Comparison of ENCODE assay signal across 7 mouse cellular contexts in the genomic region with DNA sequence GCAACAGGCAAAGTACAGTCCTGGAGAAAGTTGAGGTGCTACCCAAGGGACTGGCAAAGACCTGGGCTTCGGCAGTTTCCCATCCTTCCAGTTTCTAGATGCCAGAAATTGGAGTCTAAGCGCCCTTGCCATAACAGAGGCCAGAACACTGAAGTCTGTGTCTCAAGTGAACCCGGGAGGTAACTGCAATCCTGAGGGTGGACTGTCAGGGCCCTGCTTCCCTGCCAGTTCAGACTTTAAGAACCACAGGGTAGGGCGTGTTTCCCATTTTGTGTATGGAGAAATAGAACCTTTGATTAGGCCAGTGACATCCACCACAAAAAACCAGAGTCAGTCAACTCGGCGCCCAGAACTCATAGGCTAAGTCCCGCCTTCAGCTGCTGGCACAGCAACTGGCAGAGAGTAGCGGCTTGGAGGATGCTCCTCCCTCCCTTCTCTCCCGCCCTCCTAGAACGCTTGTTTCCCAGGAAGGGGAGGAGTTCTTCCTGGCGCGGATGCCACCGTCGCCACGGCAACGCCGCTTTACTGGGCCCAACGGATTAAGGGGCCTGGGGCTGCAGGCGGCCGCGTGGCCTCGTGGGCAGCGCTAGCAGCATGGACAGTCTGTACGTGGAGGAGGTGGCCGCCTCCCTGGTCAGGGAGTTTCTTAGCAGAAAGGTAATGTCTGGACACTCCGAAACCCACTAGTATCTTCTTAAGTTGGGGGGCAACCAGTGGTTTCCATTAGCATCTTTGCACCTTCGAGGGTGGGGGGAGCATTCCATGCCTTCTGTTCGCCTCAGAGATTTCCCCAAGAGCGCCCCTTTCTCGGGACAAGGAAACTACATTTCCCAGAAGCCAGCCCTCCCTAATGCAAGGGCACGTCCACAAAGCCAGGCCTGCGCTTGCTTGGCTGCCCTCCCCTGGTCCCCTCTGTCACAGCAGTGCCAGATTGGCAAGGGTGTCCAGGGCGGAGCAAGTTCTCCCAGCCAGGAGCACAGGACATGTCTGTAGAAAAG. TPM values are rescaled to one million over a fixed set of nuclear protein-coding genes. Genes with fewer than 3 reads are reported as not detected.
DNase-seq lines count a peak whose midpoint lies in the region; ATAC-seq and TF ChIP-seq lines count a peak whose summit lies in the region.

A gene (plus strand): TSS at position 471 of the 998 bp plus-strand sequence.

- no peaks in the 10 kb centered on the region for H3K9me3 ChIP-seq in limb, embryonic 12.5 days
- no peaks in the 10 kb centered on the region for H3K9me3 ChIP-seq in midbrain, embryonic 14.5 days (ENCODE audit: control insufficient read depth, low read length)

- H3K27ac ChIP-seq in embryonic fibroblast, embryonic 13.5 days (ENCODE audit: insufficient read depth, low read length) = peak within 1 kb of the TSS; percentile 66
- peak within 1 kb of the TSS; percentile 85 for H3K27ac ChIP-seq in limb, embryonic 12.5 days
- peak within 1 kb of the TSS; percentile 89 for H3K27ac ChIP-seq in midbrain, embryonic 14.5 days (replicated peaks; ENCODE audit: low read depth, low read length)
- H3K27ac ChIP-seq in spleen, adult 2 months (ENCODE audit: insufficient read depth, low read length) = peak within 1 kb of the TSS; percentile 19; the same call in 1 of the 2 replicates

- no peaks in the 10 kb centered on the region for H3K36me3 ChIP-seq in limb, embryonic 12.5 days
- no peaks in the 10 kb centered on the region for H3K36me3 ChIP-seq in midbrain, embryonic 14.5 days (ENCODE audit: control insufficient read depth, insufficient read depth, low read length)
- no peaks in the 10 kb centered on the region for H3K36me3 ChIP-seq in spleen, adult 2 months (ENCODE audit: control insufficient read depth, insufficient read depth, low read length)

- peak within 1 kb of the TSS; percentile 56 for H3K9ac ChIP-seq in limb, embryonic 12.5 days (replicated peaks)
- H3K9ac ChIP-seq in midbrain, embryonic 14.5 days (replicated peaks; ENCODE audit: low read length) = peak within 1 kb of the TSS; percentile 56

- peaks cover 12% of the 10 kb centered on the region for H3K4me1 ChIP-seq in embryonic fibroblast, embryonic 13.5 days (ENCODE audit: control insufficient read depth, insufficient read depth, low read length)
- peaks cover 36% of the 10 kb centered on the region for H3K4me1 ChIP-seq in limb, embryonic 12.5 days (replicated peaks)
- H3K4me1 ChIP-seq in midbrain, embryonic 14.5 days (ENCODE audit: control insufficient read depth, insufficient read depth, low read length) = peaks cover 15% of the 10 kb centered on the region
- H3K4me1 ChIP-seq in spleen, adult 2 months (ENCODE audit: control insufficient read depth, insufficient read depth, insufficient read length) = no peaks in the 10 kb centered on the region

- peak within 1 kb of the TSS; percentile 45 for H3K4me3 ChIP-seq in embryonic fibroblast, embryonic 13.5 days (ENCODE audit: insufficient read depth, low read length)
- H3K4me3 ChIP-seq in limb, embryonic 12.5 days (replicated peaks) = peak within 1 kb of the TSS; percentile 46
- peak within 1 kb of the TSS; percentile 48 for H3K4me3 ChIP-seq in midbrain, embryonic 14.5 days (replicated peaks; ENCODE audit: low read depth, low read length)
- peak within 1 kb of the TSS; percentile 47; the same call in 1 of the 2 replicates for H3K4me3 ChIP-seq in spleen, adult 2 months (ENCODE audit: extremely low read depth, insufficient read depth, insufficient read length)

- TF ChIP-seq CTCF in embryonic fibroblast, embryonic 13.5 days (IDR thresholded peaks at IDR 0.05; ENCODE audit: borderline replicate concordance, insufficient read depth, low read length) = 0 out of 2 replicates have a peak, but pooled peaks have one; percentile 15
- no peak for TF ChIP-seq CTCF in spleen, adult 2 months (IDR thresholded peaks at IDR 0.05; ENCODE audit: extremely low read depth, insufficient read depth, insufficient read length, insufficient replicate concordance)

- TF ChIP-seq POLR2A in embryonic fibroblast, embryonic 13.5 days (IDR thresholded peaks at IDR 0.05; ENCODE audit: low read depth, low read length) = peak; percentile 79
- TF ChIP-seq POLR2A in spleen, adult 2 months (IDR thresholded peaks at IDR 0.05; ENCODE audit: low read depth, low read length) = no peak

- peak within 1 kb of the TSS; percentile 62 for H3K4me2 ChIP-seq in limb, embryonic 12.5 days
- H3K4me2 ChIP-seq in midbrain, embryonic 14.5 days (ENCODE audit: low read length) = peak within 1 kb of the TSS; percentile 65

- no peaks in the 10 kb centered on the region for H3K27me3 ChIP-seq in limb, embryonic 12.5 days
- H3K27me3 ChIP-seq in midbrain, embryonic 14.5 days (ENCODE audit: control insufficient read depth, insufficient read depth, low read length) = no peaks in the 10 kb centered on the region
- no peaks in the 10 kb centered on the region for H3K27me3 ChIP-seq in spleen, adult 2 months (ENCODE audit: control insufficient read depth, insufficient read depth, low read length)

- peak; percentile 98 for DNase-seq in brain, adult 2 months (ENCODE audit: low read depth, low spot score)
- DNase-seq in heart, adult 8-10 months (ENCODE audit: low spot score) = peak; percentile 90
- DNase-seq in kidney, adult 8-10 months = peak; percentile 91 to 93
- DNase-seq in midbrain, embryonic 14.5 days = peak; percentile 97
- DNase-seq in spleen, adult 2 months (ENCODE audit: low read depth in 1 of 2, low spot score in 2 of 2) = peak in 1 of 2 experiments; percentile 31

- peak; percentile 89 for ATAC-seq in limb, embryonic 12.5 days (ENCODE audit: insufficient number of reproducible peaks, insufficient read depth, low FRiP score, low TSS enrichment, low read depth)
- peak; percentile 95 for ATAC-seq in midbrain, embryonic 14.5 days (ENCODE audit: low FRiP score, low TSS enrichment)

- 4% methylated on average over 33 of the region's 33 CpGs for WGBS in limb, embryonic 12.5 days
- WGBS in midbrain, embryonic 14.5 days = 3% methylated on average over 32 of the region's 33 CpGs
- WGBS in spleen, adult 2 months = 9% methylated on average over 32 of the region's 33 CpGs

RNA-seq across cellular contexts. Expression of the gene that starts here (rescaled TPM):
- 5.3 and 8.6 TPM in 2 replicates for polyA plus RNA-seq in embryonic fibroblast, embryonic 13.5 days (2011; ENCODE audit: insufficient read length, low read depth, missing spikeins)
- 1 to 10 TPM; 3.7 to 6.6 (median 4.6) TPM for total RNA-seq in heart, adult 8-10 months (2022)
- 15.2 and 19.2 TPM in 2 replicates for polyA plus RNA-seq in limb, embryonic 12.5 days (2016; fragmentation: Nextera tagmentation; extraction: Ambion mirVana)
- polyA plus RNA-seq in midbrain, embryonic 14.5 days (2014; fragmentation: Nextera tagmentation; extraction: Ambion mirVana) = 9.8 and 14.6 TPM in 2 replicates
- 1.0 and 1.7 TPM in 2 replicates for polyA plus RNA-seq in spleen, adult 2 months (2012; rRNA removed)

Comparison
In these comparisons a context has a peak if more than half of its experiments do, and no peak if none do; other contexts are left out.
1. H3K27ac ChIP-seq: peak in every context shown above with its lines; median percentile 89 in midbrain, embryonic 14.5 days; 85 in limb, embryonic 12.5 days; 66 in embryonic fibroblast, embryonic 13.5 days; 19 in spleen, adult 2 months.